Mouse (Mus musculus) liver, postnatal 0 days (tissue): ENCODE data around the gene Scrt2. TPM values are rescaled to one million over a fixed set of nuclear protein-coding genes. Genes with fewer than 3 reads are reported as not detected.
"Not testable (repeated sequence)": the region's sequence is repeated elsewhere in the genome, so short reads cannot be mapped to it uniquely, and the experiment has no call there.

Experiments used
- ATAC-seq: fragments of 200-750 bp; cut with Nextera tagmentation; 2 replicates; pipeline ENCODE4 v1.8.0; 2017; ENCODE audit warnings: mild to moderate bottlenecking, moderate library complexity
- DNase-seq: peaks from one replicate; pipeline ENCODE4 v3.0.0-alpha.2; 2016
- H3K27ac ChIP-seq: fragments of 300-500 bp; sonication (generic); 2 replicates; pipeline ENCODE4 v1.5.1; 2014; ENCODE audit warnings: antibody characterized with exemption, moderate library complexity, mild to moderate bottlenecking, low read depth
- H3K27me3 ChIP-seq: fragments of 300-500 bp; sonication (generic); 2 replicates; pipeline ENCODE4 v1.6.1; 2014; ENCODE audit warnings: low read length, control low read depth, mixed read lengths; ENCODE audit not compliant: insufficient read depth
- H3K36me3 ChIP-seq: fragments of 300-500 bp; sonication (generic); replicated peaks from 2 replicates; pipeline ENCODE4 v1.6.1; 2014; ENCODE audit warnings: mild to moderate bottlenecking, control low read depth, low read length, moderate library complexity, mixed read lengths; ENCODE audit not compliant: insufficient read depth
- H3K4me1 ChIP-seq: fragments of 300-500 bp; sonication (generic); 2 replicates; pipeline ENCODE4 v1.6.1; 2014; ENCODE audit warnings: antibody characterized with exemption, mild to moderate bottlenecking, control low read depth; ENCODE audit not compliant: insufficient read depth
- H3K4me2 ChIP-seq: fragments of 300-500 bp; sonication (generic); 2 replicates; pipeline ENCODE4 v1.6.1; 2014; ENCODE audit warnings: low read depth, mild to moderate bottlenecking, low read length, moderate library complexity, mixed read lengths
- H3K4me3 ChIP-seq: fragments of 300-500 bp; sonication (generic); 2 replicates; pipeline ENCODE4 v1.5.1; 2014; ENCODE audit warnings: low read depth, low read length
- H3K9ac ChIP-seq: fragments of 300-500 bp; sonication (generic); replicated peaks from 2 replicates; pipeline ENCODE4 v1.6.1; 2014; ENCODE audit warnings: mild to moderate bottlenecking, moderate library complexity
- H3K9me3 ChIP-seq: fragments of 300-500 bp; sonication (generic); 2 replicates; pipeline ENCODE4 v1.6.1; 2016; ENCODE audit warnings: mild to moderate bottlenecking, control low read depth, low read length, mixed read lengths
- CTCF ChIP-seq: sonication (generic); IDR thresholded peaks from 2 replicates; pipeline ENCODE4 v1.5.1; 2016; ENCODE audit warnings: antibody characterized with exemption, low read depth
- EP300 ChIP-seq: IDR thresholded peaks from 2 replicates; pipeline ENCODE4 v1.6.1; 2016; ENCODE audit warnings: antibody characterized with exemption, low read depth, mild to moderate bottlenecking
- WGBS: fragments of 180-500 bp; shearing (Covaris S2); extraction: QIAGEN DNeasy Blood & Tissue Kit; methylation state at CpG from one replicate; pipeline ENCODE4 v1.1.7; 2014; ENCODE audit not compliant: insufficient replicate concordance; 5-methylcytosine and 5-hydroxymethylcytosine counted together
- polyA plus RNA-seq: library from polyadenylated mRNA; unstranded; fragments of >200 nt; fragmentation: Nextera tagmentation; extraction: Ambion mirVana; gene quantifications from 2 replicates; pipeline ENCODE4 v1.2.1, GENCODE M21; 2015

The Scrt2 gene
- polyA plus RNA-seq, 1 experiment from 2014 or later, result not detected

GRCm38 (mm10) chr2:152049611-152050270, 31.6 kb upstream of the Scrt2 start:
- H3K4me2 ChIP-seq, result no peak overlapping the region
- ATAC-seq, result no peak
- H3K9me3 ChIP-seq, result no peaks in the 10 kb centered on the region

GRCm38 (mm10) chr2:152050316-152050715, 31.0 kb upstream of the Scrt2 start:
- no peaks in the 10 kb centered on the region for H3K36me3 ChIP-seq
- no peaks in the 10 kb centered on the region for H3K9me3 ChIP-seq
- peaks cover 7% of the 10 kb centered on the region; the same call in 1 of the 2 replicates for H3K4me1 ChIP-seq
- TF ChIP-seq CTCF (no peak), EP300 (no peak)
- ATAC-seq (no peak), DNase-seq (no peak)
- H3K27me3 ChIP-seq, result peaks cover 55% of the 10 kb centered on the region
- no peak overlapping the region for H3K27ac ChIP-seq
- no peak overlapping the region for H3K9ac ChIP-seq
- 15% methylated on average over 7 of the region's 7 CpGs for WGBS
- H3K4me2 ChIP-seq, result no peak overlapping the region
- H3K4me3 ChIP-seq, result no peak overlapping the region

More at GRCm38 (mm10) chr2:152049611-152050270, 31.6 kb upstream of the Scrt2 start:
- no peak overlapping the region for H3K9ac ChIP-seq
- peaks cover 7% of the 10 kb centered on the region; the same call in 1 of the 2 replicates for H3K4me1 ChIP-seq
- TF ChIP-seq EP300 (no peak), CTCF (no peak)
- H3K27me3 ChIP-seq, result peaks cover 55% of the 10 kb centered on the region
- no peaks in the 10 kb centered on the region for H3K36me3 ChIP-seq
- no peak for DNase-seq
- no peak overlapping the region for H3K27ac ChIP-seq
- no peak overlapping the region for H3K4me3 ChIP-seq
- 7% methylated on average over 13 of the region's 13 CpGs for WGBS

GRCm38 (mm10) chr2:152051985-152052384, 29.3 kb upstream of the Scrt2 start:
- H3K27ac ChIP-seq, result no peak overlapping the region
- DNase-seq, result no peak
- H3K4me2 ChIP-seq, result no peak overlapping the region
- ATAC-seq, result no peak
- H3K27me3 ChIP-seq, result peaks cover 50% of the 10 kb centered on the region
- no peaks in the 10 kb centered on the region for H3K36me3 ChIP-seq
- no peaks in the 10 kb centered on the region for H3K9me3 ChIP-seq
- TF ChIP-seq EP300 (no peak), CTCF (no peak)
- no peak overlapping the region for H3K9ac ChIP-seq
- H3K4me3 ChIP-seq, result no peak overlapping the region
- 65% methylated on average over 3 of the region's 3 CpGs for WGBS
- H3K4me1 ChIP-seq, result peaks cover 7% of the 10 kb centered on the region; the same call in 1 of the 2 replicates

GRCm38 (mm10) chr2:152055406-152055805, 25.9 kb upstream of the Scrt2 start:
- Histone ChIP-seq H3K4me1 (no peaks in the 10 kb centered on the region), H3K36me3 (no peaks in the 10 kb centered on the region), H3K27me3 (peaks cover 21% of the 10 kb centered on the region), H3K9me3 (no peaks in the 10 kb centered on the region), H3K4me2 (no peak overlapping the region), H3K27ac (no peak overlapping the region), H3K9ac (no peak overlapping the region), H3K4me3 (no peak overlapping the region)
- DNase-seq (no peak), ATAC-seq (no peak)
- TF ChIP-seq CTCF (no peak), EP300 (no peak)
- whole genome bisulfite sequencing, result 60% methylated on average over 1 of the region's 1 CpGs

- peaks cover 17% of the 10 kb centered on the region; the same call in 1 of the 2 replicates for H3K27me3 ChIP-seq
- no peak overlapping the region for H3K9ac ChIP-seq
- WGBS, result 63% methylated on average over 22 of the region's 22 CpGs
Observed at GRCm38 (mm10) chr2:152056368-152057251, 24.7 kb upstream of the Scrt2 start.

GRCm38 (mm10) chr2:152057252-152057563, 24.1 kb upstream of the Scrt2 start:
- no peak overlapping the region for H3K9ac ChIP-seq
- no peaks in the 10 kb centered on the region for H3K9me3 ChIP-seq
- no peak overlapping the region for H3K27ac ChIP-seq
- WGBS, result 72% methylated on average over 9 of the region's 9 CpGs
- peaks cover 12% of the 10 kb centered on the region; the same call in 1 of the 2 replicates for H3K27me3 ChIP-seq
- H3K36me3 ChIP-seq, result no peaks in the 10 kb centered on the region
- H3K4me3 ChIP-seq, result no peak overlapping the region
- no peak for TF ChIP-seq EP300
- no peak for TF ChIP-seq CTCF
- no peaks in the 10 kb centered on the region for H3K4me1 ChIP-seq
- DNase-seq (no peak), ATAC-seq (no peak)
- no peak overlapping the region for H3K4me2 ChIP-seq

More at GRCm38 (mm10) chr2:152056368-152057251, 24.7 kb upstream of the Scrt2 start:
- H3K4me3 ChIP-seq, result no peak overlapping the region
- no peak overlapping the region for H3K27ac ChIP-seq
- no peak for DNase-seq
- no peak overlapping the region for H3K4me2 ChIP-seq
- TF ChIP-seq EP300 (no peak), CTCF (no peak)
- no peak for ATAC-seq
- H3K36me3 ChIP-seq, result no peaks in the 10 kb centered on the region
- no peaks in the 10 kb centered on the region for H3K4me1 ChIP-seq
- H3K9me3 ChIP-seq, result no peaks in the 10 kb centered on the region

- not testable (repeated sequence) for H3K27ac ChIP-seq, ATAC-seq, H3K4me2 ChIP-seq, H3K27me3 ChIP-seq, H3K4me3 ChIP-seq, H3K36me3 ChIP-seq, H3K9me3 ChIP-seq, H3K4me1 ChIP-seq, DNase-seq, H3K9ac ChIP-seq
- WGBS, result 68% methylated on average over 3 of the region's 3 CpGs
Observed at GRCm38 (mm10) chr2:152062817-152063216, 18.5 kb upstream of the Scrt2 start.
